Mouse (Mus musculus) liver, embryonic 14.5 days (tissue): ENCODE measurements around the gene Auh.

ENCODE experiments used
- CTCF ChIP-seq: IDR thresholded peaks from 2 replicates; pipeline ENCODE4 v1.5.1; 2016; ENCODE audit warnings: antibody characterized with exemption, low read depth, control low read depth
- EP300 ChIP-seq: IDR thresholded peaks from 2 replicates; pipeline ENCODE4 v1.6.1; 2016; ENCODE audit warnings: antibody characterized with exemption, low read depth

DNA sequence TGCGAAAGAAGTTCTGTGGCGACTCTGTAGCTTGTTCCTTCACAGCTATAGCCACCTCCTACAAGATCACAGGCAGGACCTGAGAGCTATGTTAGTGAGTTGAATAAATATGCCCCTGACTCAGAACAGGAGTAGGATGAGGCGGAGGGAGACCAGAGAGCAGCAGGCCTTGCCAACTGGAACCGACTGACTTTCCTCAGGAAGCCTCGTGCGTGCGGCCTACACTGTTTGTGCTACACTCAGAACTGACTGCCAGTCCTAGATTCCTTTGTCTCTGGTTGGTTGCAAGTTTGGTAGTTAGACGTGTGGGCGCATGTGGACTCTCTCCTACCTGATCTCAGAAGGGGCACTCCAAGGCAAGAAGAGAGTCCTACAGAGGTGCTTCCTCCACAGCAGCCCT is 50.2 kb downstream of the Auh start:
- TF ChIP-seq CTCF = no peak
- no peak for TF ChIP-seq EP300
